Mouse (Mus musculus): ENCODE measurements around the gene Mapkapk5. TPM values are rescaled to one million over a fixed set of nuclear protein-coding genes. Genes with fewer than 3 reads are reported as not detected.

Gene Mapkapk5
- total RNA-seq (2015; ENCODE audit: low replicate concordance) (51.0 and 70.3 TPM in 2 replicates), total RNA-seq (2017; ENCODE audit: low replicate concordance) (36.1 and 43.6 TPM in 2 replicates)

- ATAC-seq (replicated peaks; ENCODE audit: low FRiP score, poor library complexity, severe bottlenecking) = peak; percentile 94
These were observed at the start of gene Mapkapk5 for GRCm38 (mm10) chr5:121545793-121546529. Mapkapk5 (minus strand) TSS chr5:121545905.

DNA sequence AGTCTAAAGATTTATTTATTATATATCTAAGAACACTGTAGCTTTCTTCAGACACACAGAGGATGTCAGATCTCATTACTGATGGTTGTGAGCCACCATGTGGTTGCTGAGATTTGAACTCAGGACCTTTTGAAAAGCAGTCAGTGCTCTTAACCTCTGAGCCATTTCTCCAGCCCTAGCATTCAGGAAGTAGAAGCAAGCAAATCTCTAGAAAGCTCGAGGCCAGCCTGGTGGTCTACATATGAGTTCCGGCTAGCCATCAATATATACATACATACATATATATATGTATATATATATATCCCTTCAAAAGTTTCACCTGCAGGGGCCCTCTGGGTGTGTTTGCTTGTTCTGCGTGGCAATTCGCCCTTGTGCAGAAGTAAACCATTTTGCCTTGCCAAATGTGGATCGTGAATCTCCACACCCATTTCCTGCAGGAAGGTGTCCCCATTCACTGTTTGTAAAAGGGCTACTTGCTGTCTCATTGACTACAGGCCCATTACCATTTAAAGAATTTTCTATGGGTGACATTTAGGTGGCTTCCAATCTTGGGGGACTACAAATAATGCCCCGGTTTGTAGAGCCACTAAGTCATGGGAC, 49.1 kb upstream of the Mapkapk5 start:
- ATAC-seq (replicated peaks; ENCODE audit: low FRiP score, poor library complexity, severe bottlenecking) = no peak

GRCm38 (mm10) chr5:121593451-121594401, 48.0 kb upstream of the Mapkapk5 start, which contains the start of gene Aldh2:
Aldh2 (minus strand) TSS chr5:121593824.
- peak; percentile 85 for ATAC-seq (replicated peaks; ENCODE audit: low FRiP score, poor library complexity, severe bottlenecking)

DNA sequence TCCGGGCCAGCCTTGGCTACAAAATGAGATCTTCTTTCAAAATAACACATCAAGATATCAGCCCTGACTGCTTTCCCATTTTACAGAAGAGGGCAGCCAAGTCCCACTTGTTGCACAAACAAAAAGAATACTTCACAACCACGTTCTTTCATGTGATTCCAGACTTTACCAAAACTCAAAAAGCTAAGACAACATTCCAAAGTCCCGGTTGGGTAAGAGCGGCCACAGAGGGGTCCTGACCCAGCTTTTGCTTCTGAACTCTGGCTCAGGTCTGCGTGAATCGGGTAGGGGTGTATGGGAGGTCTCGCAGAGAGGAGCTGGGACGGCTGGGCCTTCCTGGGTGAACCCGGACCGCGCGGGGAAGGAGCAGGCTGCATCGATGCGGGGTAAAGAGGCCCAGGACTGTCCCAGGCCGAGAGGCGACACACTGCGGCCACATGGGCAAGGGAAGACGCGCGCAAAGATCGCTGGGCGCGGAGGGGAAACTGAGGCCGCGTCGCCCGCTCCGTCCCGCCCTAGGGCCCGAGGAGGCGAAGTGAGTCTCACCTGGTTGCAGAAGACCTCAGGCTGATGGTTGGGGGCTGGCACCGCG, 47.2 kb upstream of the Mapkapk5 start:
- ATAC-seq (replicated peaks; ENCODE audit: low FRiP score, poor library complexity, severe bottlenecking) = no peak

DNA sequence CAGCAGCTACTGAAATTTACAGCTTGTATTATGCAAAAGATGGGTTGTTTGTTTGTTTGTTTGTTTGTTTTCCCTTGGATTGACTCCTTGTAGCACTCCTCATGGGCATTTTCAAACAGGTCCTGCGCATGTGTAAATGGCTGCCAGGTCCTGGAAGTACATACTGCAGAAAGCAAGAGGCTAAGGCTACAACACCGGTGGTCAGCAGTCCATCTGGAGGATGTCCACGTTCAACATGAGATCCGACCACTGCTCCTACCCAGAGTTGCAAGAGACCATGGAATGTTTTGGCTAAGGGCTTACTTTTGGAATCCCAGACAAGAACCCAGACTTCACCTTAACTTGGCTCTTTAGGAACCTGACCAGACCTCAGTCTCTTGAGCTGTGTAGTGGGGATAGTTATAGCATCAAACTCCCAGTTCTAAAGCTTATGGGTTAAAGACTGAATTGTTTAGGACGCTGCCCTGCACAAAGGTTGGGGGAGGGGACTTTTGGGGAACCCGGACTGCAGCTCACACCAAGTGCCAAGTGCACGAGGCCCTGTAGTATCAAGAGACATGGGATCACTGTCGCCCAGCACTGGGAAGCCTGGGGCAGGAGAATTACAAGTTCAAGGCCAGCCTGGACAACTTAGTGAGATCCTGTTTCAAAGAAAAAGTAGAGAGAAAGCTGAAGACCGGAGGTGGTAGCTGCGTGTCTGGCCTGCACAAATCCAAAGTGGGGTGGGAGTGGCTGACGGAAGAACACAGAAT, 46.5 kb upstream of the Mapkapk5 start:
- ATAC-seq (replicated peaks; ENCODE audit: low FRiP score, poor library complexity, severe bottlenecking) = no peak

DNA sequence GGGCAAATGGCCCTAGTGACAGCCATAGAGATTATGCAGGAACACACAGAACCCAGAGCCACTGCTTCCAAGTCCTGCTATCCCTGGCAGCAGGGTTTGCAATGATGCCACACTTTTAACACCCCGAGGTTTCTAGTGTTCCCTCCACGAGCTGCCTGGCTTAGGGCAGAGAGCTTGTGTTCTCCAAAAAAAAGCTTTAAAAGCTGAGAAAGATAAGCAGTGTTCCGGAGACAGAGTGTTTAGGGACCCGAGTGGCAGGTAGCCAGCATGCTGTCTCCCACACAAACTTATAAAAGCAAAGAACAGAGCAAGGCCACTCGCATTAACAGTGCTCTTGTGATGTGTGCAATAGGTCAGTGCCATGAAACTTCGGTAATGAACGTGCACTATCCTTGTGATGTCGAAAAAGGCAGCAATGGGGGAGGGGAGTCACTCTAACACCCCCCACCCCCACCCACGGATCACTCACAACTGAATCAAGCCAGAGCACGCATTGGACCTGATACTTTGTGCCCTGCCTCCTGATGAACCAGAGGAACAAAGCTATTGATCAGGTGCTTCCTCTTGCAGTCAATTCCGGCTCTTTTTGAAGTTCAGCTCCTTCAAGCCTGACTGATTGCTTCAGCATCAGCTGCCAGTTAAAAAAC, 45.8 kb upstream of the Mapkapk5 start:
- ATAC-seq (replicated peaks; ENCODE audit: low FRiP score, poor library complexity, severe bottlenecking) = no peak

DNA sequence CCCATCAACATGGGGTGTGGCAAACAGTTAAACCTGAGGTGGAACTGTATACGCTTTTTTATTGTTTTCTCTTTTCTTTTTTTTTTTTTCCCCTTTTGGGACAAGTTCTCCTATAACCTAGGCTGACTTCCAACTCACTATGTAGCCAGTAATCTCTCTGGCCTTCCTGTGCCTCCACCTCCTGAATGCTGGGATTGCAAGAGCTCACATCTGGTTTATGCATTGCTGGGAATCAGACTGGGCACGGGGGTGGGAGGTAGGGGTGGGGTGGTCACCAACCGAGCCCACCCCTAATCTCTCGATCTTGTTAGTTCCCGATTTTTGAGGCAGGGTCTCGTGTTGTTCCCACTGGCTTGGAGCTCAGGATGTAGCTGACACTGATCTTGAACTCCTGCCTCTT, 44.2 kb upstream of the Mapkapk5 start:
- ATAC-seq (replicated peaks; ENCODE audit: low FRiP score, poor library complexity, severe bottlenecking) = no peak

- no peak for ATAC-seq (replicated peaks; ENCODE audit: low FRiP score, poor library complexity, severe bottlenecking)
These were observed 40.8 kb upstream of the Mapkapk5 start for GRCm38 (mm10) chr5:121586400-121587039.

DNA sequence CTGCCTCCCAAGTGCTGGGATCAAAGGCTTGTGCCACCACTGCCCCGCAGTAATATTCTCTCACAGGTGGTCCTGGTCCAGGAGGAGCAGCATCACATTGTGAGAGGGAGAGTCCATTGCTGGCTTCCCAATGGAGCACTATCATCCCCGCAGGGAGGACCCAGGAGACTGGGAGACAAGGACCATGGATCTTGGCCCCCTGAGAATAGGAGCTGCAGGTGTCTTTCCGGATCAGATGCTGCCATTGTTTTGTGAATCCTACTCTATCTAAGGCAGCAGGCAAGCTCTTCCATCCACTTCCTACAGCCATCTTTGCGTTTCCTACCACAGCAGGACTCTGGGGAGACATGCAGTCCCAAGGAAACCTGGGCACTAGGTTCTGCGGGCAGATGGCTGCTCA, 40.0 kb upstream of the Mapkapk5 start:
- ATAC-seq (replicated peaks; ENCODE audit: low FRiP score, poor library complexity, severe bottlenecking) = no peak

DNA sequence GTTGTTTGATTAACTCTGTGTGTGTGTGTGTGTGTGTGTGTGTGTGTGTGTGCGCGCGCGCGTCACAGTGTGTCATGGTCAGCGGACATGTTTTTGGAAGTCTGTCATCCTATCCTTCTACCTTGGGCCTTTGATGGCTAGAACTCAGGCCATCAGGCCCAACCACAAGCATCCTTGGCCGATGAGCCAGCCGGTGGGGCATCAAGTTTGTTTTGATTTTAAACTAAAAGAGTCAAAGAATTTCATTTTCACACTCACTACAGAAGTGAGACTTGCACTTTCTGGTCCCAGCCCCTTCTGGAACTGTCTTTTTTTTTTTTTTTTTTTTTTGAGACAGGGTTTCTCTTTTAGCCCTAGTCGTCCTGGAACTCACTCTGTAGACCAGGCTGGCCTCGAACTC, 39.3 kb upstream of the Mapkapk5 start:
- ATAC-seq (replicated peaks; ENCODE audit: low FRiP score, poor library complexity, severe bottlenecking) = no peak

DNA sequence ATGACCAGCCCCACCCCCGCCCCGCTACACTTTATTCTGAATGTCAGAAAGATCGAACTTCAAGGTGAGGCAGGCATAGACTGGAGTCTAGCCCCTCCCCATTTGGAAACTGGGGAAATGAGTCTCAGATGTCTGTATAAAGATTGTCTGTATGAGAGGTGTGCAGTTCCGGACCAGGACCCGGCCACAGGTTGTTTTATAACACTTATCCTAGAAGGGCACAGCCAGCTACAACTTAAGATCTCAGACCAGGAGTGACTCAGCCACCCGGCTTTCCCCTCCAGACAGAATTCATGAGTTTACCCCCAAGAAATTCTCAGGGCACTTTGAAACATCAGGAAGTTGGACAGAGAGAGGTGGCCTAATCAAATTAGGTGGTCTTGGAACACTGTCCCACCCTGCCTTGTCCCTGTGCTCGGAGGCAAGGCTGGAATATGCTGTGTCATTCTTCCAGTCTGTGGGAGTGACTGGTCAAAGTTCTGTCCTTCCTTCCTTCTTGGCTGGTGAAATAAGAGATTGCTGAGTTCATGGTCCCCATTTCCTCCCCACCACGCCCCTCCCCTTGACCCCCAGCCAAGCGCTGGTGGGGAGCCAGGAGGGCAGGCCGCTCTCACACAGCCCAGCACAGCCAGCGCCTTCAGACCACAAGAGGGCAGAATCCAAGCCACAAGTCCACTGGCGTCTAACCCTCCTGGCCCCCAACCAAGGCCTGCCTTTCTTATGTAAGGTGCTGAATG, 38.2 kb upstream of the Mapkapk5 start:
- peak; percentile 77 for ATAC-seq (replicated peaks; ENCODE audit: low FRiP score, poor library complexity, severe bottlenecking)

DNA sequence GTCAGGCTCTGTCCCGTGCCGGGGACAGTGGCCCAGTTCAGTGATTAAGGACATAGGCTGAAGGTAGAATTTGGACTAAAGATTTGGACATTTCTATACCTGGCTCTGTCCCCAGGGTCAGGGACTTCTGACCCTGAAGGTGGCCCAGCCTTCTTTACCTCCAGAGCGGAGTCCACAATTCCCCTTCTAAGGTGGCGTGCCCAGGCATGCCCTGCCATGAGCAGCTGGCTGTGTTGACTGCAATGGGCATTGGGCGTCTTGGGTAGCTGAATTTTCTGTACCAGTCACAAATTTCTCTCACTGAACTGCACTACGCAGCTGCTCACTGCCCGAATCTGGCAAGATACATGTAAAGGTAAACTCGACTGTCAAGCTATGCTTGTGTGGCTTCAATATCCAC, 36.2 kb upstream of the Mapkapk5 start:
- ATAC-seq (replicated peaks; ENCODE audit: low FRiP score, poor library complexity, severe bottlenecking) = no peak

GRCm38 (mm10) chr5:121576927-121577488, 31.3 kb upstream of the Mapkapk5 start:
- ATAC-seq (replicated peaks; ENCODE audit: low FRiP score, poor library complexity, severe bottlenecking) = no peak

GRCm38 (mm10) chr5:121575867-121576266, 30.2 kb upstream of the Mapkapk5 start:
- no peak for ATAC-seq (replicated peaks; ENCODE audit: low FRiP score, poor library complexity, severe bottlenecking)

- ATAC-seq (replicated peaks; ENCODE audit: low FRiP score, poor library complexity, severe bottlenecking) = no peak
These were observed 28.4 kb upstream of the Mapkapk5 start for GRCm38 (mm10) chr5:121574145-121574544.

DNA sequence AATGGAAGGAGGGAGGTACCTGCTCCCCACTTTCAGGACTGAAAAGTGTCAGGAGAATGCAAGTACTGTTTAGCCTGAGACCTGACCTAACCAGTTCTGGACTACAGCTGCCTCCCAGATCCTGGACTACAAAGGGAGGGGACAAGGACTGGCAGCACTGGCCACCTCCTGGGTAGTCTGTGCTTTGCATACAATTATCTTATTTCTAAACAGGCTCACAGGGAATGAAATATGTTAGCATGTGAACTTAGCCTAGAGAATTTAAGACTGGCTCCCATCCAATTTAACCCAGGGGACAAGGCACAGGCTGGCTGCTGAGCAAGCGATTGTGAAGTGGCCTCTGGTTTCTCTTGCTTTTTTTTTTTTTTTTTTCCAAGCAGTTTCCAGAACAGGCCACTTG, 25.1 kb upstream of the Mapkapk5 start:
- ATAC-seq (replicated peaks; ENCODE audit: low FRiP score, poor library complexity, severe bottlenecking) = no peak

DNA sequence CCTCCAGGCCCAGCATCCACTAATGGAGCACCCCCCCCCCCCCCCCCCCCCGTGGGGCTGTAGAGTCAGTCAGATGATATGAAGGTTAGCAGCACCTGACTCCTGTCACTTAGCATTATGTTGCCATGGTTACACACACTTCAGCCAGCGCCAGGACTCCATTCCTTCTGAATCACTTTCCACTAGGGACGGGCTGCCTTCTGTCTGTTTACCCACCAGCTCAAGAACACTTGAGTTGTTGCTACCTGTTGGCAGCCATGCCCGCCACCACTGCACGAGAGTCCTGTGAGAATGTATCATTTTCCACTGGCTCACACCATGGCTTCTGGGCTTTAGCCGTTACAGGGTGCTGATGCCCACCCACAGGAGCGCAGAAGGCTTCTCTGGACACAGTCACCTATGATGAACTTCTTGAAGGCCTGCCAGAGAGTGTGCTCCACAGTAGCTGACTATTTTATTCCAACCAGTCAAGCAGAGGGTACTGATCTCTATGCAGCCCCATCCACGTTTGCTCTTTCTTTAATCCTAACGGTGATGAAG, 24.2 kb upstream of the Mapkapk5 start:
- ATAC-seq (replicated peaks; ENCODE audit: low FRiP score, poor library complexity, severe bottlenecking) = no peak
